Mouse (Mus musculus): ENCODE measurements around the gene Cask. TPM values are rescaled to one million over a fixed set of nuclear protein-coding genes. Genes with fewer than 3 reads are reported as not detected.

Cask gene
- polyA plus RNA-seq, 2 experiments from 2014 or later = 0.62 to 0.89 TPM

Other genes starting within 250 kb of the Cask start
- gene Gpr34, start 219.3 kb downstream of the Cask start, polyA plus RNA-seq (2017; shearing (Covaris generic)) = 10 to 100 TPM; 39.1 to 41.9 TPM
- under 1 TPM in 1 of 2 experiments, not detected in 1; 0.12 TPM for gene Gpr82, start 190.0 kb downstream of the Cask start, polyA plus RNA-seq (2017; shearing (Covaris generic))

Data from CD4-positive, CD25-positive, alpha-beta regulatory T cell, adult 4 months (primary cell).